Mouse (Mus musculus): ENCODE results near the gene 3110009E18Rik. TPM values are rescaled to one million over a fixed set of nuclear protein-coding genes. Genes with fewer than 3 reads are reported as not detected.
A peak's percentile ranks its signal among the peaks of the same experiment; 100 is the strongest.

Gene 3110009E18Rik
- polyA plus RNA-seq, 1 experiment from 2014 or later, result 11.9 TPM

- ATAC-seq (ENCODE audit: insufficient read depth, low FRiP score), result no peak
- no peak overlapping the region for H3K4me2 ChIP-seq (ENCODE audit: low read depth, low read length)
- WGBS, result 89% methylated on average over 10 of the region's 10 CpGs
- no peaks in the 10 kb centered on the region for H3K4me1 ChIP-seq (ENCODE audit: control insufficient read depth, insufficient read depth, low read length)
- H3K9ac ChIP-seq (ENCODE audit: low read length), result no peak overlapping the region
- H3K4me3 ChIP-seq (replicated peaks; ENCODE audit: low read length), result no peak overlapping the region
- no peak overlapping the region for H3K27ac ChIP-seq (ENCODE audit: low read length)
- H3K27me3 ChIP-seq (ENCODE audit: control insufficient read depth, insufficient read depth, low read length), result no peaks in the 10 kb centered on the region
- H3K9me3 ChIP-seq (replicated peaks; ENCODE audit: control insufficient read depth, low read length), result no peaks in the 10 kb centered on the region
- no peaks in the 10 kb centered on the region for H3K36me3 ChIP-seq (ENCODE audit: control insufficient read depth, insufficient read depth, low read length)
These were observed 72.6 kb downstream of the 3110009E18Rik start for GRCm38 (mm10) chr1:120193586-120193985.

GRCm38 (mm10) chr1:120195947-120196346, 75.0 kb downstream of the 3110009E18Rik start:
- no peak for ATAC-seq (ENCODE audit: insufficient read depth, low FRiP score)
- H3K9ac ChIP-seq (ENCODE audit: low read length), result no peak overlapping the region
- no peaks in the 10 kb centered on the region for H3K9me3 ChIP-seq (replicated peaks; ENCODE audit: control insufficient read depth, low read length)
- no peaks in the 10 kb centered on the region for H3K27me3 ChIP-seq (ENCODE audit: control insufficient read depth, insufficient read depth, low read length)
- no peak overlapping the region for H3K27ac ChIP-seq (ENCODE audit: low read length)
- WGBS, result 37% methylated on average over 5 of the region's 5 CpGs
- no peaks in the 10 kb centered on the region for H3K36me3 ChIP-seq (ENCODE audit: control insufficient read depth, insufficient read depth, low read length)
- H3K4me3 ChIP-seq (replicated peaks; ENCODE audit: low read length), result no peak overlapping the region
- no peaks in the 10 kb centered on the region for H3K4me1 ChIP-seq (ENCODE audit: control insufficient read depth, insufficient read depth, low read length)
- H3K4me2 ChIP-seq (ENCODE audit: low read depth, low read length), result no peak overlapping the region

GRCm38 (mm10) chr1:120196724-120197123, 75.7 kb downstream of the 3110009E18Rik start:
- H3K4me3 ChIP-seq (replicated peaks; ENCODE audit: low read length), result no peak overlapping the region
- no peak overlapping the region for H3K27ac ChIP-seq (ENCODE audit: low read length)
- no peaks in the 10 kb centered on the region for H3K36me3 ChIP-seq (ENCODE audit: control insufficient read depth, insufficient read depth, low read length)
- ATAC-seq (ENCODE audit: insufficient read depth, low FRiP score), result no peak
- H3K4me2 ChIP-seq (ENCODE audit: low read depth, low read length), result no peak overlapping the region
- H3K4me1 ChIP-seq (ENCODE audit: control insufficient read depth, insufficient read depth, low read length), result no peaks in the 10 kb centered on the region
- 87% methylated on average over 2 of the region's 2 CpGs for WGBS
- H3K9ac ChIP-seq (ENCODE audit: low read length), result no peak overlapping the region
- no peaks in the 10 kb centered on the region for H3K27me3 ChIP-seq (ENCODE audit: control insufficient read depth, insufficient read depth, low read length)
- no peaks in the 10 kb centered on the region for H3K9me3 ChIP-seq (replicated peaks; ENCODE audit: control insufficient read depth, low read length)

GRCm38 (mm10) chr1:120197189-120197588, 76.2 kb downstream of the 3110009E18Rik start:
- WGBS, result 16% methylated on average over 5 of the region's 5 CpGs
- Histone ChIP-seq H3K9ac (ENCODE audit: low read length) (no peak overlapping the region), H3K36me3 (ENCODE audit: control insufficient read depth, insufficient read depth, low read length) (no peaks in the 10 kb centered on the region), H3K9me3 (replicated peaks; ENCODE audit: control insufficient read depth, low read length) (no peaks in the 10 kb centered on the region), H3K4me2 (ENCODE audit: low read depth, low read length) (no peak overlapping the region), H3K27ac (ENCODE audit: low read length) (no peak overlapping the region), H3K27me3 (ENCODE audit: control insufficient read depth, insufficient read depth, low read length) (no peaks in the 10 kb centered on the region), H3K4me1 (ENCODE audit: control insufficient read depth, insufficient read depth, low read length) (no peaks in the 10 kb centered on the region), H3K4me3 (replicated peaks; ENCODE audit: low read length) (no peak overlapping the region)
- peak; percentile 63; the same call in 1 of the 2 replicates for ATAC-seq (ENCODE audit: insufficient read depth, low FRiP score)

- no peak for ATAC-seq (ENCODE audit: insufficient read depth, low FRiP score)
- Histone ChIP-seq H3K27me3 (ENCODE audit: control insufficient read depth, insufficient read depth, low read length) (no peaks in the 10 kb centered on the region), H3K4me2 (ENCODE audit: low read depth, low read length) (no peak overlapping the region), H3K36me3 (ENCODE audit: control insufficient read depth, insufficient read depth, low read length) (no peaks in the 10 kb centered on the region), H3K27ac (ENCODE audit: low read length) (no peak overlapping the region), H3K4me1 (ENCODE audit: control insufficient read depth, insufficient read depth, low read length) (no peaks in the 10 kb centered on the region), H3K4me3 (replicated peaks; ENCODE audit: low read length) (no peak overlapping the region), H3K9me3 (replicated peaks; ENCODE audit: control insufficient read depth, low read length) (no peaks in the 10 kb centered on the region), H3K9ac (ENCODE audit: low read length) (no peak overlapping the region)
- WGBS, result 47% methylated on average over 3 of the region's 3 CpGs
These were observed 77.2 kb downstream of the 3110009E18Rik start for GRCm38 (mm10) chr1:120198151-120198550.

GRCm38 (mm10) chr1:120198942-120199341, 78.0 kb downstream of the 3110009E18Rik start:
- Histone ChIP-seq H3K36me3 (ENCODE audit: control insufficient read depth, insufficient read depth, low read length) (no peaks in the 10 kb centered on the region), H3K9ac (ENCODE audit: low read length) (no peak overlapping the region), H3K27me3 (ENCODE audit: control insufficient read depth, insufficient read depth, low read length) (no peaks in the 10 kb centered on the region), H3K4me3 (replicated peaks; ENCODE audit: low read length) (no peak overlapping the region), H3K4me2 (ENCODE audit: low read depth, low read length) (no peak overlapping the region), H3K27ac (ENCODE audit: low read length) (no peak overlapping the region), H3K4me1 (ENCODE audit: control insufficient read depth, insufficient read depth, low read length) (no peaks in the 10 kb centered on the region), H3K9me3 (replicated peaks; ENCODE audit: control insufficient read depth, low read length) (no peaks in the 10 kb centered on the region)
- ATAC-seq (ENCODE audit: insufficient read depth, low FRiP score), result no peak
- WGBS, result 82% methylated on average over 4 of the region's 4 CpGs

GRCm38 (mm10) chr1:120202542-120202941, 81.6 kb downstream of the 3110009E18Rik start:
- Histone ChIP-seq H3K9ac (ENCODE audit: low read length) (no peak overlapping the region), H3K9me3 (replicated peaks; ENCODE audit: control insufficient read depth, low read length) (no peaks in the 10 kb centered on the region), H3K36me3 (ENCODE audit: control insufficient read depth, insufficient read depth, low read length) (no peaks in the 10 kb centered on the region), H3K4me2 (ENCODE audit: low read depth, low read length) (no peak overlapping the region), H3K4me3 (replicated peaks; ENCODE audit: low read length) (no peak overlapping the region), H3K27ac (ENCODE audit: low read length) (no peak overlapping the region), H3K4me1 (ENCODE audit: control insufficient read depth, insufficient read depth, low read length) (no peaks in the 10 kb centered on the region), H3K27me3 (ENCODE audit: control insufficient read depth, insufficient read depth, low read length) (no peaks in the 10 kb centered on the region)
- no peak for ATAC-seq (ENCODE audit: insufficient read depth, low FRiP score)
- WGBS, result 64% methylated on average over 3 of the region's 3 CpGs

- ATAC-seq (ENCODE audit: insufficient read depth, low FRiP score), result no peak
- no peaks in the 10 kb centered on the region for H3K36me3 ChIP-seq (ENCODE audit: control insufficient read depth, insufficient read depth, low read length)
- 69% methylated on average over 5 of the region's 5 CpGs for WGBS
- H3K4me3 ChIP-seq (replicated peaks; ENCODE audit: low read length), result no peak overlapping the region
- H3K27ac ChIP-seq (ENCODE audit: low read length), result no peak overlapping the region
- H3K4me2 ChIP-seq (ENCODE audit: low read depth, low read length), result no peak overlapping the region
- H3K4me1 ChIP-seq (ENCODE audit: control insufficient read depth, insufficient read depth, low read length), result no peaks in the 10 kb centered on the region
- no peak overlapping the region for H3K9ac ChIP-seq (ENCODE audit: low read length)
- H3K9me3 ChIP-seq (replicated peaks; ENCODE audit: control insufficient read depth, low read length), result no peaks in the 10 kb centered on the region
- no peaks in the 10 kb centered on the region for H3K27me3 ChIP-seq (ENCODE audit: control insufficient read depth, insufficient read depth, low read length)
These were observed 82.8 kb downstream of the 3110009E18Rik start for GRCm38 (mm10) chr1:120203836-120204235.

GRCm38 (mm10) chr1:120204834-120205233, 83.8 kb downstream of the 3110009E18Rik start:
- Histone ChIP-seq H3K4me1 (ENCODE audit: control insufficient read depth, insufficient read depth, low read length) (no peaks in the 10 kb centered on the region), H3K36me3 (ENCODE audit: control insufficient read depth, insufficient read depth, low read length) (no peaks in the 10 kb centered on the region), H3K27me3 (ENCODE audit: control insufficient read depth, insufficient read depth, low read length) (no peaks in the 10 kb centered on the region), H3K4me3 (replicated peaks; ENCODE audit: low read length) (no peak overlapping the region), H3K9ac (ENCODE audit: low read length) (no peak overlapping the region), H3K4me2 (ENCODE audit: low read depth, low read length) (no peak overlapping the region), H3K27ac (ENCODE audit: low read length) (no peak overlapping the region), H3K9me3 (replicated peaks; ENCODE audit: control insufficient read depth, low read length) (no peaks in the 10 kb centered on the region)
- no peak for ATAC-seq (ENCODE audit: insufficient read depth, low FRiP score)
- 67% methylated on average over 1 of the region's 1 CpGs for WGBS

- H3K27ac ChIP-seq (ENCODE audit: low read length), result no peak overlapping the region
- no peaks in the 10 kb centered on the region for H3K36me3 ChIP-seq (ENCODE audit: control insufficient read depth, insufficient read depth, low read length)
- H3K9me3 ChIP-seq (replicated peaks; ENCODE audit: control insufficient read depth, low read length), result no peaks in the 10 kb centered on the region
- no peaks in the 10 kb centered on the region for H3K27me3 ChIP-seq (ENCODE audit: control insufficient read depth, insufficient read depth, low read length)
- WGBS, result 65% methylated on average over 6 of the region's 6 CpGs
- no peak for ATAC-seq (ENCODE audit: insufficient read depth, low FRiP score)
- H3K9ac ChIP-seq (ENCODE audit: low read length), result no peak overlapping the region
- no peak overlapping the region for H3K4me3 ChIP-seq (replicated peaks; ENCODE audit: low read length)
- H3K4me1 ChIP-seq (ENCODE audit: control insufficient read depth, insufficient read depth, low read length), result no peaks in the 10 kb centered on the region
- no peak overlapping the region for H3K4me2 ChIP-seq (ENCODE audit: low read depth, low read length)
These were observed 86.6 kb downstream of the 3110009E18Rik start for GRCm38 (mm10) chr1:120207568-120207967.
